Mouse (Mus musculus): ENCODE data around the gene Tnnt3.

DNA sequence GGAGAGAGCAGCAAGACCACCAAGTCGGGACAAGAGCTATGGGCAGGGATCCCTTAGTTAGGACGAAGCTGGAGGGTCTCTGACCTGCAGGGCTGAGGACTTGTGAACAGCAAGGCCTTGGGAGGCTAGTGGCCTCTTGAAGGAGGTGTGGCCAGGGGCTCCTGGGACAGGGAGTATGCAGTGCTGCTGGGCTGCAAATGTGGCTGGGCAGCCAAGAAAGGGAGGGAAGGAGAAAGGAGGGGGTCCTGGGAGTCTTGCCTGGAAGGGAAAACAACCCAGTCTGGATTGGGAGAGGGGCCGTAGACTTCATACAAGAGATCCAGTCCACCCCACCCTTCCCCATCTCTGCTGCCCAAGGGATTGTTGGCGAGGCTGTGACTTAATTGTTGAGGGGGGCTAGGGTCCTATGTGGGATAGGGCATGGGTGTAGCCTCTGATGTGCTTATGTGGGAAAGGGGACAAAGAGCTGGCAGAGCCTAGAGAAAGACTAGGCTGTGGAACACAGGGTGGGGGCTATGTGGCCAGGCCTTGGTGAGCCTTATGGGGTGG, 33.4 kb downstream of the Tnnt3 start:
- TF ChIP-seq NRF1 (IDR thresholded peaks at IDR 0.05; ENCODE audit: low read depth, low read length) = no peak
- no peak for TF ChIP-seq MYC (IDR thresholded peaks at IDR 0.05; ENCODE audit: low read depth, low read length)
- no peak for TF ChIP-seq CHD2 (IDR thresholded peaks at IDR 0.05; ENCODE audit: low read length)
- TF ChIP-seq UBTF (IDR thresholded peaks at IDR 0.05; ENCODE audit: low read depth, low read length) = no peak
- no peak for TF ChIP-seq JUND (conservative IDR thresholded peaks at IDR 0.05; ENCODE audit: low read depth, low read length)
- no peak for TF ChIP-seq EP300 (IDR thresholded peaks at IDR 0.05; ENCODE audit: low read length)
- TF ChIP-seq POLR2A (IDR thresholded peaks at IDR 0.05; ENCODE audit: low read depth, low read length) = no peak
- no peak for TF ChIP-seq USF1 (IDR thresholded peaks at IDR 0.05; ENCODE audit: low read depth, low read length)
- TF ChIP-seq ZNF384 (IDR thresholded peaks at IDR 0.05; ENCODE audit: low read depth, low read length) = no peak
- TF ChIP-seq CTCF (conservative IDR thresholded peaks at IDR 0.05 in 1 of 2, IDR thresholded peaks at IDR 0.05 in 1 of 2; ENCODE audit: low read depth in 2 of 2, low read length in 2 of 2) = no peak
- TF ChIP-seq HCFC1 (IDR thresholded peaks at IDR 0.05; ENCODE audit: low read depth, low read length) = no peak

All from CH12.LX (cell line).